Comparison of ENCODE assay signal across 24 mouse cellular contexts in genomic region chr14:45239042-45239441, GRCm38 (mm10).
"Had no signal": no experiment of that assay in that cellular context is flagged by ENCODE, and none has a peak within 500 bp of the region (broad histone marks: within the 10 kb centered on the region; RNA-seq: fewer than 3 reads in every experiment).

No protein-coding gene starts in this region.

- DNase-seq: gastrocnemius, postnatal 14 days; gastrocnemius, postnatal 36 days; heart, adult 18-20 months; heart, postnatal 14 days; heart, postnatal 36 days; kidney, adult 18-20 months; kidney, adult 8-10 months; kidney, postnatal 10 days; kidney, postnatal 25 days; kidney, postnatal 4 days; layer of hippocampus, adult 9-11 months; layer of hippocampus, postnatal 36 days; left cerebral cortex, postnatal 4 days had no signal

- H3K4me3 ChIP-seq: heart, embryonic 13.5 days; heart, embryonic 15.5 days; hindbrain, embryonic 13.5 days; intestine, embryonic 15.5 days; limb, embryonic 13.5 days; limb, embryonic 15.5 days; liver, embryonic 12.5 days had no signal

- H3K27ac ChIP-seq: heart, embryonic 13.5 days; heart, embryonic 15.5 days; hindbrain, embryonic 13.5 days; intestine, embryonic 15.5 days; limb, embryonic 13.5 days; limb, embryonic 15.5 days; liver, embryonic 12.5 days had no signal

- H3K9me3 ChIP-seq: heart, embryonic 15.5 days; hindbrain, embryonic 13.5 days; intestine, embryonic 15.5 days; limb, embryonic 13.5 days; limb, embryonic 15.5 days; liver, embryonic 12.5 days had no signal

- H3K4me2 ChIP-seq: heart, embryonic 11.5 days; heart, embryonic 13.5 days; heart, embryonic 15.5 days; hindbrain, embryonic 13.5 days; intestine, embryonic 15.5 days; limb, embryonic 13.5 days; limb, embryonic 15.5 days; liver, embryonic 12.5 days had no signal

- H3K9ac ChIP-seq: heart, embryonic 13.5 days; heart, embryonic 15.5 days; hindbrain, embryonic 13.5 days; intestine, embryonic 15.5 days; limb, embryonic 13.5 days; limb, embryonic 15.5 days; liver, embryonic 12.5 days had no signal

- H3K4me1 ChIP-seq: heart, embryonic 13.5 days; heart, embryonic 15.5 days; hindbrain, embryonic 13.5 days; intestine, embryonic 15.5 days; limb, embryonic 13.5 days; limb, embryonic 15.5 days; liver, embryonic 12.5 days had no signal

- H3K27me3 ChIP-seq: heart, embryonic 13.5 days; heart, embryonic 15.5 days; hindbrain, embryonic 13.5 days; intestine, embryonic 15.5 days; limb, embryonic 13.5 days; limb, embryonic 15.5 days; liver, embryonic 12.5 days had no signal

- H3K36me3 ChIP-seq: heart, embryonic 13.5 days; heart, embryonic 15.5 days; hindbrain, embryonic 13.5 days; intestine, embryonic 15.5 days; limb, embryonic 13.5 days; limb, embryonic 15.5 days; liver, embryonic 12.5 days had no signal

- ATAC-seq: hindbrain, embryonic 16.5 days; inflammation-experienced regulatory T-cells, adult 6 months; intestine, embryonic 15.5 days; intestine, postnatal 0 days; liver, embryonic 12.5 days had no signal
